In genomic region chr11:87581933-87582710, GRCm38 (mm10) we compare ENCODE assay signal across 19 mouse cellular contexts. TPM values are rescaled to one million over a fixed set of nuclear protein-coding genes. Genes with fewer than 3 reads are reported as not detected.
DNase-seq lines count a peak whose midpoint lies in the region; ATAC-seq and TF ChIP-seq lines count a peak whose summit lies in the region.
"Had no signal": no experiment of that assay in that cellular context is flagged by ENCODE, and none has a peak within 500 bp of the region (broad histone marks: within the 10 kb centered on the region; RNA-seq: fewer than 3 reads in every experiment).

No protein-coding gene starts in this region.

- no peak for TF ChIP-seq CTCF in layer of hippocampus, adult 2 months (conservative IDR thresholded peaks at IDR 0.05)

- peak overlapping the region; percentile 94 for H3K27ac ChIP-seq in layer of hippocampus, adult 2 months
- H3K27ac ChIP-seq: forebrain, embryonic 13.5 days; hindbrain, embryonic 10.5 days; limb, embryonic 12.5 days; macrophage; stomach, postnatal 0 days had no signal

- no peak for ATAC-seq in granulocyte monocyte progenitor cell, adult 5-6 weeks (replicated peaks; ENCODE audit: poor library complexity, severe bottlenecking)
- ATAC-seq: forebrain, embryonic 13.5 days had no signal

- H3K4me3 ChIP-seq in layer of hippocampus, adult 2 months: peak overlapping the region; percentile 32; the same call in 1 of the 2 replicates
- H3K4me3 ChIP-seq: forebrain, embryonic 13.5 days; hindbrain, embryonic 10.5 days; limb, embryonic 12.5 days had no signal

- peak; percentile 64 for DNase-seq in adrenal gland, adult 2 months
- no peak for DNase-seq in adrenal gland, adult 8-10 months
- peak in 1 of 2 experiments; percentile 55 for DNase-seq in layer of hippocampus, adult 2 months (ENCODE audit: low spot score in 2 of 2)
- DNase-seq in layer of hippocampus, postnatal 25 days (ENCODE audit: extremely low spot score in 1 of 2, low spot score in 1 of 2): no peak
- DNase-seq in adrenal gland, postnatal 36 days: peak; percentile 56 to 70
- DNase-seq in layer of hippocampus, adult 9-10 months (ENCODE audit: low spot score): peak; percentile 54
- no peak for DNase-seq in c-Kit-positive CD71-positive TER-119-positive erythroid progenitor cells, embryonic 14.5 days (ENCODE audit: low spot score)
- DNase-seq: gastrocnemius, postnatal 36 days; right cerebral cortex, postnatal 4 days had no signal

RNA-seq across cellular contexts. Expression of gene Mtmr4, which starts 9.8 kb away (rescaled TPM):
- total RNA-seq in adrenal gland, adult 2 months (2021): 10 to 100 TPM; 24.6 to 31.1 TPM
- 13.0 and 15.2 TPM in 2 replicates for polyA plus RNA-seq in adrenal gland, adult 2 months (2012; rRNA removed)
- 10 to 100 TPM; 33.5 to 38.1 (median 34.7) TPM for total RNA-seq in adrenal gland, adult 8-10 months (2022)
- 10 to 100 TPM; 81.5 to 89.0 TPM for total RNA-seq in layer of hippocampus, adult 2 months (2021)
- 10 to 100 TPM; 72.8 to 89.7 TPM for total RNA-seq in layer of hippocampus, postnatal 25 days (2021)
- 10 to 100 TPM; 26.1 to 31.4 TPM for total RNA-seq in adrenal gland, postnatal 36 days (2021)
- total RNA-seq in granulocyte monocyte progenitor cell, adult 5-6 weeks (2014; fragmentation: Nextera tagmentation): 25.2 and 25.4 TPM in 2 replicates
- total RNA-seq in granulocyte monocyte progenitor cell, adult 5-6 weeks (2017): 20.3 and 22.6 TPM in 2 replicates

RNA-seq across cellular contexts. Expression of gene Sept4, which starts 13.4 kb away (rescaled TPM):
- total RNA-seq in adrenal gland, adult 2 months (2021): 10 to 100 TPM; 42.0 to 52.8 TPM
- polyA plus RNA-seq in adrenal gland, adult 2 months (2012; rRNA removed): 14.8 and 14.9 TPM in 2 replicates
- 100 to 1,000 TPM in 1 of 4 experiments, 10 to 100 TPM in 3; 37.7 to 114 (median 64.6) TPM for total RNA-seq in adrenal gland, adult 8-10 months (2022)
- total RNA-seq in layer of hippocampus, adult 2 months (2021): 100 to 1,000 TPM; 139 to 159 TPM
- total RNA-seq in layer of hippocampus, postnatal 25 days (2021): 100 to 1,000 TPM; 165 to 186 TPM
- 10 to 100 TPM; 33.2 to 41.3 TPM for total RNA-seq in adrenal gland, postnatal 36 days (2021)
- total RNA-seq in granulocyte monocyte progenitor cell, adult 5-6 weeks (2014; fragmentation: Nextera tagmentation): 4.7 TPM in 1 of 2 replicates, not detected in the other
- total RNA-seq in granulocyte monocyte progenitor cell, adult 5-6 weeks (2017): 1.3 TPM in 1 of 2 replicates, not detected in the other
- polyA plus RNA-seq: macrophage had no signal

RNA-seq across cellular contexts. Expression of gene Gm11492, which starts 15.7 kb away (rescaled TPM):
- not detected for total RNA-seq in adrenal gland, adult 2 months (2021)
- not detected in 2 replicates for polyA plus RNA-seq in adrenal gland, adult 2 months (2012; rRNA removed)
- total RNA-seq in adrenal gland, adult 8-10 months (2022): not detected
- total RNA-seq in layer of hippocampus, adult 2 months (2021): not detected
- not detected for total RNA-seq in layer of hippocampus, postnatal 25 days (2021)
- total RNA-seq in adrenal gland, postnatal 36 days (2021): not detected
- total RNA-seq in granulocyte monocyte progenitor cell, adult 5-6 weeks (2014; fragmentation: Nextera tagmentation): not detected in 2 replicates
- total RNA-seq in granulocyte monocyte progenitor cell, adult 5-6 weeks (2017): not detected in 2 replicates
- total RNA-seq: gastrocnemius, postnatal 36 days; midbrain, postnatal 0 days; neutrophil, adult 5-6 weeks had no signal
- polyA plus RNA-seq: embryonic facial prominence, embryonic 11.5 days; forebrain, embryonic 13.5 days; hindbrain, embryonic 10.5 days; kidney, embryonic 16.5 days; limb, embryonic 12.5 days; macrophage; midbrain, postnatal 0 days; stomach, postnatal 0 days had no signal

RNA-seq across cellular contexts. Expression of gene Hsf5, which starts 34.8 kb away (rescaled TPM):
- under 1 TPM in 1 of 2 experiments, not detected in 1; 0.12 TPM for total RNA-seq in adrenal gland, adult 2 months (2021)
- polyA plus RNA-seq in adrenal gland, adult 2 months (2012; rRNA removed): 0.04 TPM in 1 of 2 replicates, not detected in the other
- under 1 TPM in 2 of 4 experiments, not detected in 2; 0.27 to 0.49 TPM for total RNA-seq in adrenal gland, adult 8-10 months (2022)
- total RNA-seq in layer of hippocampus, adult 2 months (2021): under 1 TPM; 0.56 to 0.90 TPM
- under 1 TPM; 0.32 to 0.35 TPM for total RNA-seq in layer of hippocampus, postnatal 25 days (2021)
- total RNA-seq in adrenal gland, postnatal 36 days (2021): under 1 TPM in 1 of 2 experiments, not detected in 1; 0.13 TPM
- total RNA-seq in granulocyte monocyte progenitor cell, adult 5-6 weeks (2014; fragmentation: Nextera tagmentation): not detected in 2 replicates
- not detected in 2 replicates for total RNA-seq in granulocyte monocyte progenitor cell, adult 5-6 weeks (2017)
- total RNA-seq: gastrocnemius, postnatal 36 days; neutrophil, adult 5-6 weeks had no signal
- polyA plus RNA-seq: macrophage; stomach, postnatal 0 days had no signal

Comparison
In these comparisons a context has a peak if more than half of its experiments do, and no peak if none do; other contexts are left out.
1. DNase-seq: peak in adrenal gland, adult 2 months (single experiment), adrenal gland, postnatal 36 days (2 of 2) and layer of hippocampus, adult 9-10 months (single experiment); none in adrenal gland, adult 8-10 months (single experiment), layer of hippocampus, postnatal 25 days (0 of 2) and c-Kit-positive CD71-positive TER-119-positive erythroid progenitor cells, embryonic 14.5 days (single experiment).
2. RNA of gene Sept4, which starts 13.4 kb away (total RNA-seq): 165 to 186 TPM in layer of hippocampus, postnatal 25 days, 139 to 159 TPM in layer of hippocampus, adult 2 months, 37.7 to 114 TPM in adrenal gland, adult 8-10 months, 42.0 to 52.8 TPM in adrenal gland, adult 2 months and 33.2 to 41.3 TPM in adrenal gland, postnatal 36 days; 1.3 to 4.7 TPM in granulocyte monocyte progenitor cell, adult 5-6 weeks; every median in the first group is over 4 times any median in the second.